Mouse (Mus musculus): Measurements from ENCODE around the gene Fem1a.

The Fem1a gene

GRCm38 (mm10) chr17:56303847-56304586 is 47.4 kb downstream of the Fem1a start:
- in situ Hi-C loops (cut with MboI, MseI), result loop anchor here (25.0 kb wide), 1 partner anchor 958 kb away; no protein-coding TSS in a partner anchor

GRCm38 (mm10) chr17:56304718-56305117 is 48.1 kb downstream of the Fem1a start:
- in situ Hi-C loops (cut with MboI, MseI), result loop anchor here (25.0 kb wide), 1 partner anchor 958 kb away; no protein-coding TSS in a partner anchor

GRCm38 (mm10) chr17:56305156-56305555 is 48.5 kb downstream of the Fem1a start:
- in situ Hi-C loops (cut with MboI, MseI), result loop anchor here (25.0 kb wide), 1 partner anchor 957 kb away; no protein-coding TSS in a partner anchor

- in situ Hi-C loops (cut with MboI, MseI), result loop anchor here (25.0 kb wide), 1 partner anchor 956 kb away; no protein-coding TSS in a partner anchor
Measured at GRCm38 (mm10) chr17:56305826-56306225, 49.2 kb downstream of the Fem1a start.

GRCm38 (mm10) chr17:56308088-56308487 is 51.5 kb downstream of the Fem1a start:
- in situ Hi-C loops (cut with MboI, MseI), result loop anchor here (25.0 kb wide), 1 partner anchor 954 kb away; no protein-coding TSS in a partner anchor

- in situ Hi-C loops (cut with MboI, MseI), result loop anchor here (25.0 kb wide), 1 partner anchor 953 kb away; no protein-coding TSS in a partner anchor
Measured at GRCm38 (mm10) chr17:56309191-56309945, 52.8 kb downstream of the Fem1a start.
